Mouse (Mus musculus) adipose tissue, adult 10 weeks (tissue): ENCODE data around the gene Vmn1r174. TPM values are rescaled to one million over a fixed set of nuclear protein-coding genes. Genes with fewer than 3 reads are reported as not detected.

Source experiments
- polyA plus RNA-seq: library from polyadenylated mRNA; stranded (reverse); fragments of 350-450 nt; fragmentation: Illumina TruSeq; extraction: RNeasy Lipid Tissue Mini Kit (QIAGEN cat#74804); gene quantifications from one replicate; pipeline ENCODE4 v1.2.3, GENCODE M21; 2014; ENCODE audit warnings: low read depth, low replicate concordance

Vmn1r174 gene
- polyA plus RNA-seq = not detected

DNA sequence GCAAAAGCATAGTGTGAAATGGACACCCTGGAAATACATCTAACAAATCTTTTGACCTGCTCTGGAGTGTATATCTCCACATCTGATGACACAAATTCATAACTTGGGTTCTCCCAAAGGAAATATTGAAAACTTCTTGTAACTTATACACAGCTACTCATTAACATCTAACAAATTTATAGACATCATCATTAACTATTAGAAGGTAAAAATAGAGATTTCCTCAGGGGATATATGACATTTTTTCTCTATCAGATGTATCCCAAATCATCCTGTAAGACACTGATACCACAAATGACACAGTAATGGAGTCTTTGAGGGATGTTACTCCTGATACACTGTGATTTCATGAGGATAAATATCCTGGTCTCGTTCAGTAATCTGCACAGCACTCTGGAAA, at the start of gene Vmn1r174:
Gene Vmn1r174, plus strand, starts transcription at position 301 of the 400 bp plus-strand sequence.

GRCm38 (mm10) chr7:23810543-23810942, 58.5 kb downstream of the Vmn1r174 start, which contains the start of gene Vmn1r175:
TSS of gene Vmn1r175 (minus strand) at chr7:23810643.

Other genes starting within 250 kb of the Vmn1r174 start
- gene Vmn1r167, start 245.1 kb upstream of the Vmn1r174 start, polyA plus RNA-seq = not detected
- not detected for gene Vmn1r168, start 212.5 kb upstream of the Vmn1r174 start, polyA plus RNA-seq
- not detected for gene Vmn1r169, start 176.7 kb upstream of the Vmn1r174 start, polyA plus RNA-seq
- gene Vmn1r170, start 146.1 kb upstream of the Vmn1r174 start, polyA plus RNA-seq = not detected
- gene Vmn1r171, start 121.5 kb upstream of the Vmn1r174 start, polyA plus RNA-seq = not detected
- not detected for gene Vmn1r172, start 94.0 kb upstream of the Vmn1r174 start, polyA plus RNA-seq
- gene Vmn1r173, start 51.6 kb upstream of the Vmn1r174 start, polyA plus RNA-seq = not detected
- not detected for gene Vmn1r175, start 58.4 kb downstream of the Vmn1r174 start, polyA plus RNA-seq
- gene Vmn1r176, start 85.1 kb downstream of the Vmn1r174 start, polyA plus RNA-seq = not detected
- not detected for gene Vmn1r177, start 114.2 kb downstream of the Vmn1r174 start, polyA plus RNA-seq
- not detected for gene Vmn1r178, start 139.7 kb downstream of the Vmn1r174 start, polyA plus RNA-seq
- gene Vmn1r179, start 174.7 kb downstream of the Vmn1r174 start, polyA plus RNA-seq = not detected
- not detected for gene Vmn1r180, start 198.4 kb downstream of the Vmn1r174 start, polyA plus RNA-seq
- 0.09 TPM for gene Vmn1r181, start 222.3 kb downstream of the Vmn1r174 start, polyA plus RNA-seq
- gene V1rd19, start 249.4 kb downstream of the Vmn1r174 start, polyA plus RNA-seq = not detected